Mouse (Mus musculus) brown adipose tissue, adult 24 weeks (tissue): ENCODE measurements around the gene Gm20388. TPM values are rescaled to one million over a fixed set of nuclear protein-coding genes. Genes with fewer than 3 reads are reported as not detected.

Experiments used
- H3K27ac ChIP-seq: fragments of 200-500 bp; replicated peaks from 2 replicates; pipeline ENCODE4 v1.5.1; 2012; ENCODE audit warnings: low read depth, mild to moderate bottlenecking, low read length
- H3K4me1 ChIP-seq: fragments of 200-500 bp; 2 replicates; pipeline ENCODE4 v1.6.1; 2012; ENCODE audit warnings: low read length, mixed read lengths; ENCODE audit not compliant: control insufficient read depth, insufficient read depth, insufficient read length
- H3K4me3 ChIP-seq: fragments of 200-500 bp; 2 replicates; pipeline ENCODE4 v1.5.1; 2012; ENCODE audit warnings: low read depth, mild to moderate bottlenecking, low read length, moderate library complexity; ENCODE audit not compliant: insufficient read depth
- polyA plus RNA-seq: library from polyadenylated mRNA; stranded (reverse); fragments of >200 nt; gene quantifications from 2 replicates; pipeline ENCODE4 v1.2.4, GENCODE M21; 2012; ENCODE audit not compliant: missing spikeins, insufficient read depth, insufficient read length

Gene Gm20388
- polyA plus RNA-seq, 1 experiment: 44.7 TPM

GRCm38 (mm10) chr8:119931317-119931716, 20.7 kb downstream of the Gm20388 start:
- Histone ChIP-seq H3K4me1 (peaks cover 5% of the 10 kb centered on the region; the same call in 1 of the 2 replicates), H3K4me3 (no peak overlapping the region), H3K27ac (no peak overlapping the region)

- Histone ChIP-seq H3K27ac (no peak overlapping the region), H3K4me3 (no peak overlapping the region)
These were observed 23.0 kb downstream of the Gm20388 start for GRCm38 (mm10) chr8:119933681-119934080.

GRCm38 (mm10) chr8:119935541-119935940, 24.9 kb downstream of the Gm20388 start:
- Histone ChIP-seq H3K4me3 (no peak overlapping the region), H3K4me1 (peaks cover 2% of the 10 kb centered on the region; the same call in 1 of the 2 replicates), H3K27ac (no peak overlapping the region)

More at GRCm38 (mm10) chr8:119933681-119934080, 23.0 kb downstream of the Gm20388 start:
- H3K4me1 ChIP-seq: peaks cover 2% of the 10 kb centered on the region; the same call in 1 of the 2 replicates

GRCm38 (mm10) chr8:119938481-119938880, 27.8 kb downstream of the Gm20388 start:
- H3K4me3 ChIP-seq: no peak overlapping the region
- H3K4me1 ChIP-seq: peaks cover 2% of the 10 kb centered on the region; the same call in 1 of the 2 replicates
- no peak overlapping the region for H3K27ac ChIP-seq

GRCm38 (mm10) chr8:119939336-119939735, 28.7 kb downstream of the Gm20388 start:
- H3K4me3 ChIP-seq: no peak overlapping the region
- H3K4me1 ChIP-seq: 0 out of 2 replicates have a peak, but pooled peaks cover under 1% of the 10 kb centered on the region
- H3K27ac ChIP-seq: no peak overlapping the region

- Histone ChIP-seq H3K27ac (no peak overlapping the region), H3K4me3 (no peak overlapping the region)
These were observed 30.8 kb downstream of the Gm20388 start for GRCm38 (mm10) chr8:119941471-119941870.

GRCm38 (mm10) chr8:119943616-119944015, 33.0 kb downstream of the Gm20388 start:
- Histone ChIP-seq H3K27ac (no peak overlapping the region), H3K4me3 (no peak overlapping the region), H3K4me1 (no peaks in the 10 kb centered on the region)

More at GRCm38 (mm10) chr8:119941471-119941870, 30.8 kb downstream of the Gm20388 start:
- H3K4me1 ChIP-seq: no peaks in the 10 kb centered on the region

GRCm38 (mm10) chr8:119944096-119944811, 33.6 kb downstream of the Gm20388 start:
- no peak overlapping the region for H3K27ac ChIP-seq
- H3K4me1 ChIP-seq: no peaks in the 10 kb centered on the region
- no peak overlapping the region for H3K4me3 ChIP-seq

- Histone ChIP-seq H3K4me1 (no peaks in the 10 kb centered on the region), H3K4me3 (no peak overlapping the region), H3K27ac (no peak overlapping the region)
These were observed 35.8 kb downstream of the Gm20388 start for GRCm38 (mm10) chr8:119946326-119946865.

GRCm38 (mm10) chr8:119947653-119948052, 37.0 kb downstream of the Gm20388 start:
- Histone ChIP-seq H3K4me1 (no peaks in the 10 kb centered on the region), H3K27ac (no peak overlapping the region), H3K4me3 (no peak overlapping the region)

- Histone ChIP-seq H3K4me1 (no peaks in the 10 kb centered on the region), H3K27ac (no peak overlapping the region), H3K4me3 (no peak overlapping the region)
These were observed 37.7 kb downstream of the Gm20388 start for GRCm38 (mm10) chr8:119948340-119948739.

GRCm38 (mm10) chr8:119952282-119952681, 41.6 kb downstream of the Gm20388 start:
- Histone ChIP-seq H3K27ac (no peak overlapping the region), H3K4me1 (no peaks in the 10 kb centered on the region), H3K4me3 (no peak overlapping the region)

- H3K27ac ChIP-seq: no peak overlapping the region
These were observed 42.1 kb downstream of the Gm20388 start for GRCm38 (mm10) chr8:119952747-119953146.

GRCm38 (mm10) chr8:119955333-119955732, 44.7 kb downstream of the Gm20388 start:
- H3K27ac ChIP-seq: no peak overlapping the region
- no peaks in the 10 kb centered on the region for H3K4me1 ChIP-seq
- no peak overlapping the region for H3K4me3 ChIP-seq

More at GRCm38 (mm10) chr8:119952747-119953146, 42.1 kb downstream of the Gm20388 start:
- Histone ChIP-seq H3K4me3 (no peak overlapping the region), H3K4me1 (no peaks in the 10 kb centered on the region)

- Histone ChIP-seq H3K4me3 (no peak overlapping the region), H3K27ac (no peak overlapping the region), H3K4me1 (no peaks in the 10 kb centered on the region)
These were observed 47.4 kb downstream of the Gm20388 start for GRCm38 (mm10) chr8:119958076-119958475.
